Mouse (Mus musculus) cerebellum, adult 11 months (tissue): ENCODE measurements around the gene Apba2.

Experiments used
- DNase-seq: peaks from one replicate; pipeline ENCODE4 v3.0.0; 2022

Gene Apba2

DNA sequence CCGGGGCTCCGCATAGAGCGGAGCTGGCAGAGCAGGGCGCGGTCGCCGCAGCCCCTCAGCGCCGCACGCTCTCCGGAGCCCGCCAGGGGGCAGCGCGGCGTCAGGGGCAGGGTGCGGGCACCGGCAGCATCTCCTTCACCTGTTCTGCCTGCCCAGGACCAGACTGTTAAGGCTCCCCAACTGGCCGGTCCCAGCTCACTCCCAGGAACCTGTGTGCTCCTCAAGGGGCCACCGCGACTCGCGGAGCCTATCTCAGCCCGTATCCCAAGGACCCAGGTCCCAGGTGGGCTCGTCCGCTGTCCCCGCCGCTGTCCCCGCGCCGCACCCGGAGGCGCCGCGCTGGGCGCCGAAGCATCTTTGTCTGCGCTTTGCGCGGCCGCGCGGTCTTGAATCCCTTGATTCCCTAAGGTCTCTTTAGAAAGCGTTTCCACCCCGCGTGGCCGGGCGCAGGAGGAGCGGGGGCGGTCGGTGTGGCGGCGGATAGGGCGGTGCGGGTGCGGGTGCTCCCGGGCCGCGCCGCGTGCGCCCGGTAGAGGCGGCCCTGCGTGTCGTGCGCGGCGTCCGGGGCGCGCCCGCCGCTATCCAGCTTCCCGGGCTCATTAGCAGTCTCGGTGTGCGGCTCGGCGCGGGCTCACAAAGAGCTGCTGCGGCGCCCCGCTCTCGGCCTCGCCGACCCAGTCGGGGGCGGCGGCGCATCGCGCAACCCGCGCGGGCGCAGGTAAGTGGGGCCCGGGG is at the start of gene Apba2:
Gene Apba2, plus strand, starts transcription at position 171 of the 735 bp plus-strand sequence.
- DNase-seq = peak; percentile 83

DNA sequence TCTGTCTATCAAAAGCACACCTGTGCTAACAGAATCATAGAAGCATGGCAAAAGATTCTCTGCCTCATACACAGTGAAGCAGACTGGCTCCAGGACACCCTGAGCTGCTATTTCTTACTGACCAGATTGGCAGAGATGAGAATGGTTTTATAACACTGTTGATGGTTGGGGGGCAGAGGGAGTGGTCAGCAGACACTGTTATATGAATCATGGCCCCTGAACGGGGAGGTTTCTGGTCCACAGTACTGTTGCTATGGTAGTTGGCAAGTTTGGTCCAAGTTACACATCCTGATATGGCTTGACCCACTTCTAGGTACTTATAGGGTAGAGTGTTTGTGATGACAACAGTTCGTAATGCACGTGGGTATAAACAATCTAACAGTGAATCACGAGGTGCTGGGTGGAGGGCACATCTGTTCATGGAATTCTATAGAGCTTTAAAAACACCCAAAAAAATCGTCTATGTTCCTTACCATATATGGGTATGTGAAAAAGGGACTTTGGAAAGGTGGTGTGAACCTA is 49.6 kb upstream of the Apba2 start:
- no peak for DNase-seq

DNA sequence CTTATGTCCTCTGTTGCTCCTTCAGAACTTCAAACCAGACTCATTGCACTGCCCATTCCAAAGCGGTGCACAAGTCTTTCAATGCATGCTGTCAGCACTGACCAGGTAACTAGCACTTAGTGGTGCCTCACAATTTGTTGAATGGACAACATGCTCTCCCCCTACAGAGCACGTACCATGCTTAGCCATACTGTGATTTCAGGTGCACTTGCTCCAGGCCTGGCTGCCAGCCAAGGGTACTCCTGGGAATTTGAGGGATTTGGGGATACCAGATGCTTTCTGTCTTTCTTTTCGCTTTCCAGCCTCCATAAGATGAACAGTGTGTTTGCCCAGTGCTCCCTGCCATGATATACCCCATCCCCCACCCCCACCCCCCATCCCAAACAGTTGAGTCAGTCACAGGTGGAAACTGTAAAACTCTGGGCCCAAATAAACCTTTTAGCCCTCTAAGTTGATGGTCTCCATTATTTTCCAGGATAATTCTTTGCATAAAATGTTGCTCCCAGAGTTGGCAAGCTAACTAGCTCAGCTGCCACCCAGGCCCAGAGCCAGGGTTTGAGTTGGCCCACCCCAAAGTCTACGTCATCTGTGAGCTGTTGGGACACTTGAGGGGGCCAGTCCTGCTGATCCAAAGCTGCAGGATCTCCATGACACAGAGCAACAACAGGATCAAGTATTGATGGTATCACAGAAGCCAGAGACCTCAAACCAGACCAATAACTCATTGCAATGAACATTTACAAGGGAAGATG is 48.9 kb upstream of the Apba2 start:
- peak; percentile 48 for DNase-seq

DNA sequence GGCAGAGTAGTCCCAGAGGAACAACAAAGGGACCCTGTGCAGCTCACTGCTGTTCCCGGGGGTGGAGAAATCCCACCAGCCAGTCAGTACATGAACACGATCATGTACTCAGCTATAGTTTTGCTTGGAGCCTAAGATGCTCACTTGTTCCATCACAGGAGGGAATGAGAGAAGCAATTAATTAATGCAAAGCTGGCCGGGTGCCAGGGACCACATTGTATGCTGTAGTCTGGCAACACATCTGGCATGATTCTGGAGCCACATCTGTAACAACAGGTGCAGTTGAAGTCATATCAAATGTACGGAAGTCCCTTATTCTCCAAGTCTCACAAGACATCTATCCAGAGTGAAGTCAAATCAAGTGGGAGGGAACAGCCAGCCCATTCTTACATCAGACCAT is 45.3 kb upstream of the Apba2 start:
- DNase-seq = no peak

DNA sequence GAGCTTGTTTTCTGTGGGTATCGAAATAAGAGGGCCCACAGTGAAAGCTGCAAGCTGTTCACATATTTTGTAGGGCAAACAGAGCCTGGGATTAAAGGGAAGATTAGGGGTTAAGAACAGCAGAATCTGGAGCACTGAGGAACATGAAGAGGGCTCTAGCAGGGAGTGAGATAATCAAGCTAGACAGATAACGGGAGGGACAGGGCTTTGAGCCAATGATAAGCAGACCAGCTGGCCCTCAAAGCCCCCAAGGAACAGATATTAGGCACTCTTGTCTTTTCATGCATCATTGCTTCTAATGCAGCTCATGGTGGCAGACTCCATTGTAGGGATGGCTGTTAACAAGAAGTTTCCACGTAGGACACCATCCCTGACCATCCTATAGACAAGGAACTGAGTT is 44.8 kb upstream of the Apba2 start:
- DNase-seq = no peak

DNA sequence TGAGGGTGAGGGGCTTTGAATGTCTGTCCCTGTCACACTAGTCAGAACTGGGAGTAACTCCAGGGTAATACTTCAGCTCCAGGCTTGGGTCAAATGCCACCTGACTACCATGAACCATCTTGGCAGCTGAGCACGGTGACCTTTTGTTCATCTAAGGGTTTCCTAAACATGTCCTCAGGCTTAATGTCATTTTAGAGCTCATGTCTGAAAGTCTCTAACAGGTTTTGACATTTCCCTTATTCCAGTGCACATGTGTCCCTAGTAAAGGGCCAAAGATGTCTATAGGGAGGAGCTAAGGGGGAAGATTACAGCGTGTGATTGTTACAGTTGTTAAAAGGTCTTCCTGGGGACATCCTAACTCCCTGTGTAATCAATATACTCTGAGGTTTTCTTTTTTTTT is 43.7 kb upstream of the Apba2 start:
- no peak for DNase-seq

DNA sequence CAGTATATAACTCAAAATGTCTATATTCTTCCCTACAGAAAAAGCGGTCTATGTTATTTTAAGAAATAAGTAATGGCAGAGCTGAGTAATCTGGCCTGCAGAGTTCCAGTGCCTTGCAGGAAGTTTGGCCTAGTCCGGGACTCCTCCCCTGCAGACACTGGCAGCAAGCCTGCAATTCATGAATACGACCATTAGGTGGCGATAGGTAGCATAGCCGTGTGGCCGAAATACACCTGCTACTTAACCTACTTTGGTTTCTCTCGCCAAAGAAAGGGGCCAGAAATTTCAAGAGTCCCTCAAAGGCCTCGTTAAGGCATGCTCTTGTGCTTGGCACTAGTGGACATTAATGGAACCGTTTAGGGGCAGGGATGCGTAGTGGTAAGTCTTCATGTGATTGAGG is 4.1 kb upstream of the Apba2 start:
- DNase-seq = peak; percentile 24

DNA sequence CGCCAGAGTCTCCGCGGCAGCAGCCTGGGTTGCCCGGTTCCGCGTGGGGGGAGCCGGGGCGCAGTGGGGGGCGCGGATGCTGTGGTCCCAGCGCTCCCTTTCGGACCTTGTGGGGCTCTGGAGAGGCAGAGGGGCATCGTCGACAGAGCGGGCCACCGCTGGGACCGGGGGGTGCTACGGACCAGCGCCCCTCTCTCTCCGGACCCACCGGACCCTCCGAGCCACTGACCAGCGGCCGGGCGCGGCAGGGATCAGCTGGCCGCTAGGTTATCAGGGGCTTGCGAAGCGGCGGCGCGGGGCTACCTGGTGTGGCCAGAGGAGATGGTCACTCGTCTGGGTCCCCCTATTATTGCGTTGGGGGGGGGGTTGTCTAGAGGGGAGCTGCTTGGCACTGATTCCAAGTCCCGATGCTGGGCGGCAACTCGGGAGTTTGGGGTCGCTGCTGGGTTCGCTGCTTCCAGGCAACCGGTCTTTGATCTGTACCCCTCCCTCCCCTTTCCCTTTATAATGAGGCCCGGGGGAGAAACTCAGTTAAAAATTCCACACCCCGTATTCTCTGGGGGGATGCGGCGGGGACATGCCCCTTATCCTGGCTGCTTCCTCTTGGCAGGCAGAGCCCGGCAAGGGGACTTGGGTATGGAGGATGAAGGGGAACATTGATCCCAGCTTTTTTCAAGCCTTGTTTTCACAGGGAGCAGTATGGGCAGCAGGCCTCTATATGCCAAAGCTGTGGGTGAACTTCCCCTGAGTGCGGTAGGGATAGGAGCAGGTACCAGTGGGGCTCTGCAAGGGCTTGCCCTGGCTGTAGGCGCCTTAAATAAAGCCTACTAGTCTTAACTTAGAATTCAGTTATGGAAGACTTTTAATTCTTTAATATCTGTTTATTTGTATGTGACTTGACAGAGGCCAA is 1.0 kb downstream of the Apba2 start:
- peak; percentile 32 for DNase-seq

DNA sequence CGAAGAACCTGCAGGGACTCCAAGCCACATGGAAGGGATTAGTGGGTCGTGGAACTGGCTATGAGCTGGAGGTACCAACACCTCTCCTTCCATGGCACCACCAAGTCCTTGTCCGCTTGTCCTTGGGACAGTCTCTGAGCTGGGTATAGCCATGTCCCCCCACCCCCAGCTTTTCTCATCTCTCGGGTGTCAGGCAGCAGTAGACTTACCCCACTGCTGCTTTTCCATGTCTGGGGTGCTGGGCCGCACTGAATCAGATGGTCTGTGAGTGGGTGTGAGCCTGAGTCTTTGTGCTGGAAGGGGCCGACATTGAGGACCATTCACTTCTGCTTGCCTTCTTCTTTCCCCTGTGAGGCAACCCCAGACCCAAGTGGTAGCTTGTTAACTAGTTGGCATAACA is 2.1 kb downstream of the Apba2 start:
- DNase-seq = peak; percentile 18

DNA sequence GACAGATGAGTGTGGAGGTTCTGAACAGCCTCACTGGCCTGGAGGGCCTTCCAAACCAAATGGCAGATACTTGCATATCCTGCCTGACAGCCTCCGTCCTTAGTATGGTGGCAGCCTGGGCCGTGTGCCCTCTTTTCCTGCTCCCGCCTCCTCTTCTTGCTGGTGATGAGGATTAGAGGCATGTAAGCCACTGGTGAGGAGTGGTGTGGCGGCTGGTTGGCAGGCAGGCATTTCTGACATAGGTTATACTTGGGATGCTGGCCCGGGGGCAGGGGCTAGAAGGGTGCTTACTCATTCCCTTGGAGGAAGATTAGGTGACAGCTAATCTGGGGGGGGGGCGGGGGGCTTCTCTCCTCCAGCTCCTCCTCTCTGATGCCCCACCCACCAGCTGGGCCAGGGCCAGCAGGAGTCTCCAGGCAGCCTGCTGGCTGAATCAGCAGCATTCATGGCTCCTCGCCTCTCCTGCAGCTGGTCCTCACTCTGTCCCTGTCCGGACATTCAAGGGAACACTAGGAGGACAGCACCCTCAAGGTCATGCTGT is 3.3 kb downstream of the Apba2 start:
- peak; percentile 60 for DNase-seq

DNA sequence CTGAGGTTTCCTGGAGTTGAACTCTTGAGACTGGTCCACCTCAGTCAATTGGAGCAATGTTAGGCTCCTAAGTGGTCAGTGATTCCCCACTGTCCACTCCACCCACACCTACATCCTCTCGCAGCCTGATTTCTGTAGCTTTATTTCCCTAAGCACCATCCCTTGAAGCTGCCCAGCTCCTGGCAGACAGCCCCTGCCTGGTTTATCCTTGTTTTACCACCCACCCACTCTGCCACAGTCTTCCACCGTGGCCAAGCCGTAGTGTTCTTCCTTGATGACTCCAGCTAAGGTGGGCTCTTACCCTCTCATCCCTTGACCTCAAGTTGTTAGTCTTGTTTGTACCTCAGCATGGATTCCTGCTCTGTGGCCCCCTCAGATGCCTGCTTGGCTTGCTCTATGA is 4.1 kb downstream of the Apba2 start:
- peak; percentile 18 for DNase-seq

DNA sequence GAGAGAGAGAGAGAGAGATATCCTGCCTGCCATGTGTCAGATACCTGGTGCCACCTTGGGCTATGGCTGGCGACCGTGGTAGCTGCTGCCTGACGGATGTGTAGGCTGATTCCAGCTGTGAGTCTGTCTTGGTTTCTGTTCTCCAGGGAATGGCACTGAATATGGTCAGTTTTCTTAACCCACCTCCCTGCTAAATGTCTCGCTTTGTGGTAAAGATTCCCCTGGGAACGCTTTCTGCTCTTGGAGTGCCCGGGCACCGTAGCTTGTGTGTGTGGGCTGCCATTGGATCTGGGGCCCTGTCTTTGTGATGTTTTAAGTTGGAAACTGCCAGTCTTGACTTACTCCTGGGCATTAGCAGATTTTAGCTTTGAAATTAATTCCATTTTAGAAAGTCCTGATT is 7.3 kb downstream of the Apba2 start:
- DNase-seq = peak; percentile 14

DNA sequence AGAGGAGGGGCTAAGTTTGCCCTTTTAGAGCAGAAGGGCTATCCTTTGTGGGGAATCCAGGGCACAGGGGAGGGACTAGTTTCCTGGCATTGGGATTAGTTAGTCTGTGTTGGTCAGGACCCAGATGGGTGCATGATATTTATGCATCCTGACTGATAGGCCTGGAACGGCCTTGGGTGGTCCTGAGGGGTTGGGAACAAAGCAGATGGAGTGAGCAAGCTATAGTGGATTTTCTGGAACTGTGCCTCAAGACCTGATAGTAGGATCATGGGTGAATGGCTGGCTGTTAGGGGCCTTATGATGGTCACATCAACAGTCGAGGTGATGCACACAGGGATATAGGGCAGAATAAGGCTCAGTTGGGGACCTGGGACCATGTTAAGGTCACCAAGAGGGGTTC is 8.4 kb downstream of the Apba2 start:
- DNase-seq = peak; percentile 26

DNA sequence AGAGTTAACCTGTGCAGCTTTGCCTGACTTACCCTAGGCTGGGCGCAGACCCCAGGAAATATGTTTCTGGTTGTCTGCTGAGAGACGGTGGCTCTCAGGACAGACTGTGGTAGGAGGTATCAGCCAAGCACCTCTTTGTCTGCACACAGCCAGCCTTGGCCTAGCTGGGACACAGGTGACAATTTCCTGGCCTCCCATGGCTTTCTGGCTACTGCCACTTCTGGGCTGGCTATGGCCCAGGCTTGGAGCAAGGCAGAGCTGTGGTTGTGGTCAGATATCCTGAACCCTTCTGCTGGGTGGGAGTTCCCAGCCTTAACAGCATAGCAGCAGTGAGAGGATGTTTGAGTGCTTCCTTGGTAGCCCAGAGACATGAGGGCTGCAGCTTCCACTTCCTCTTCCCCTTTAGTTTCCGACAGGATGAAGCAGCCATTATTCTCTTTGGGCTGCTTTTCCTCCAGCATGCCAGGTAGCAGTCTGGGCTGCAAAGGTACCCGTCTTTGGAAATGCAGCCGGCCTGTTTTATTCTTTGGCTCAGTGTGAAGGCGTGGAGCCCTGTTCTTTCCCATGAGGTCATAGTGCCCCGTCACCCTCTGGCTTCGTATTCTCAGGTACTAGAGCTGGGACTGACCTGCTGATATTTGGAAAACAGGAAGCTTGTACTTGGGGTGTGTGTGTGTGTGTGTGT is 9.2 kb downstream of the Apba2 start:
- DNase-seq = peak; percentile 86

DNA sequence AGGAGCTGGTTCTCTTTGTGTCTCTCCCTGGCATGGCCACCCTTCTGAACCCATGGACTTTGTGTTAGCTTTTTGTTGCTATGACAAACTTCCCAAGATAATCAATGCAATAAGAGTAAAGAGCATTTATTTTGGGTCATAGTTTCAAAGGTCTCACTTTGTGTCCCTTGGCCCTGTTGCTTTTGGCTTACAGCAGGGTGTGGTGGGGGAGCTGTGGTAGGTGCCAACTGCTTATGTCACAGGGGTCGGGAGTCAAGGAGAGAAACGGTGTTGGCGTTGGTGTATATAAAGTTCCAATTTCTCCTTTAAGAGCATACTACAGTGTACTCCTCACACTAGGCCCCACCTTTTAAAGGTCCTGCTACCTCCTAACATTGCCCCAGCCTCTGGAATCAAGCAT is 12.1 kb downstream of the Apba2 start:
- peak; percentile 6 for DNase-seq

DNA sequence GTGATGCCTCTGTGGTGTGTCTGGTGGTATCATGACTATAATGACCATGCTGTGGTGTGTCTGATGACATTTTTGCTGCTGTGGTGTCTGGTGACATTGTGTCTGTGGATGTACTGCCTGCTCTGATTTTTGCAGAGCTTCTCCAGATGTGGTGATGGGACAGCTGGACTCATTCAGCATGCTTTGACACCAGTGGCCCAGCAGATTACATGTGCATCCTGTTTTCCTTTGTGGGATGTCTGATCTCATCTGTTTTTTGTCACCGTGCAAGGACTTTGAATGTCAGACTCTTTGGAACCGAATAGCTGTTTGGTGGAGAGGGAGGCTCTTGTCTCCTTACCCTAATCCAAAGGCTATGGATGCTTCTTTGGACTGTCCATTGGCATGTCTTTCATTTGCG is 13.8 kb downstream of the Apba2 start:
- DNase-seq = no peak

DNA sequence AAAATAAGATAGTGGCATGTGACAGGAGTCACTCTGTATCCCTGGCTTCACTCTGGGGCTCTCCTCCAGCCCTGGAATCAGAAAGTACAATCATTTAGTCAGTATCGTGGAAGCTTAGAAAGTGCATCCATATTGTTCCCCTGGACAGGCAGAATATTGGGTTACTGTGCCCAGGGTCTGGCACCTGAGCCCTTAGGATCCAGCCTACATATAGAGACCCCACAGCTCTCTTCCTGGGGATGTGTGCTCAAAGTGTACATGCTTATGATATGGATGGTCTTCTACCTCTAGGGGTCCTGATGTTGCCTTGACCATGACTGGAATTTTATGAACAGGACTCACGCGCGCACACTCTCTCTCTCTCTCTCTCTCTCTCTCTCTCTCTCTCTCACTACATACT is 14.4 kb downstream of the Apba2 start:
- DNase-seq = peak; percentile 0

DNA sequence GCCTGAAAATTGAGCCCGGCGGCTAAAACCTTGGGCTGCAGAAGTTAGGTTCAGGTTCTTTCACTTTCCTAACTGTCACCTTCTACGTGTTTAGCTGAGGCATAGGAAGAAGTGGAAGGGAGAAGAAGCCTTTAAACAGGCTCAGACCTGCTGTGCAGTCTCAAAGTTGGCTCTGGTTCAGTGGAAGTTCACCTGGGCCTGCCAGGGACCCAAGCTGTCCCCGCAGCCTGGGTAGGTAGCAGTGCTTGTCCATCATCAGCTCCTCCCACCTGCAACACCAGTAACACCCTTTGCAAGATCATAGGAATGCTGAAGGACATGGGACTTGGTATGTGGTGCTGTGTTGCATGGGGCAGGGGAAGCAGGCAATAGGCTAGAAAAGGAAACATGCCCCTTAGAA is 17.6 kb downstream of the Apba2 start:
- DNase-seq = peak; percentile 39

DNA sequence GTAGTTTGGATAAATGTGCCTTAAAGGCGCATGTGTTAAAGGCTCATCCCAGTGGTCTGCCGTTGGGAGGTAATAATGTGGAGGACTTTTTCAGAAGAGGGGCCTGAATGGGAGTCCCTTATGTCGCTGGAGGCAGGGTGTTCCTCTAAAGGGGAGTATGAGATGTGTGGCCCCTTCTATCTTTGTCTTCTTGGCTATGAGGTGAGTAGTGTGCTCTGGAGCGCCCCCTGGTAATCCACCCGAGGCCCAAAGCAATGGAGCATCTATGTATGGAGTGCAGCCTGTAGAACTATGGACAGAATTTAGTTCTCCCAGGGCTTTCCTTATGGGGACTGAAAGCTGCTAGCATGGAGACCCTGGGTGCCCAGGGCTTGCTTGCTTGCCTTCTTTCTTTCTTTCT is 18.0 kb downstream of the Apba2 start:
- no peak for DNase-seq

DNA sequence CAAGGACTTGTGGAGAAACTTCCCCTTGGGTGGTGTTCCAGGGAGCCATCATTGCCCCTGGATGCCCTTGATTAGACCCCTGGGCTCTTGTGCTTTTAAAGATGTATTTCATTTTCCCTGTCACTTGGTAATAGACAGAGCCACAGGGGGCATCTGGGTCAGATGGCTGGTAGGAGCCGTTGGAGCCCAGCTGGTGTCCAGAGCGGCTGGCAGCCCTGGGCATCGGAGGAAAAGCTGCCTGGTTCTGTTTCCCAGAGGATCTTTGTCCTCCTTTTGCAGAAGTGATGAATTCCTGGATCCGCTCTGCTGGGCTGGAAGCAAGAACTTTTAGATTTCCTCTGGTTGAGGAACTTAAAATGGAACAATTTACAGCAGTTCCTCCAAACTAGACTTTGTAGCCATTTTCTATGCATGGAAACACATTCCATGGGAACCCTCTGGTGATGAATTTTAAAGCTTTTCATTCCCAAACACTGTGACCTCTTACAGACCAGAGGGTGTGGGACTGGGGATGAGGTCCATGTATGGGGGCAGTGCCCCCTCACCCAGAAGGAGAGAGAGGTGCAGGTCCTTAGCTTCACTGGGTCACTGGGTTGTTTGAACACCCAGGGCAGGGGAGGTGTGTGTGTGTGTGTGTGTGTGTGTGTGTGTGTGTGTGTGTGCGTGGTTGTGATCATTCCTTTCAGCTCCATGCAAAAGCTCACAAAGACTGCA is 20.3 kb downstream of the Apba2 start:
- peak; percentile 67 for DNase-seq

DNA sequence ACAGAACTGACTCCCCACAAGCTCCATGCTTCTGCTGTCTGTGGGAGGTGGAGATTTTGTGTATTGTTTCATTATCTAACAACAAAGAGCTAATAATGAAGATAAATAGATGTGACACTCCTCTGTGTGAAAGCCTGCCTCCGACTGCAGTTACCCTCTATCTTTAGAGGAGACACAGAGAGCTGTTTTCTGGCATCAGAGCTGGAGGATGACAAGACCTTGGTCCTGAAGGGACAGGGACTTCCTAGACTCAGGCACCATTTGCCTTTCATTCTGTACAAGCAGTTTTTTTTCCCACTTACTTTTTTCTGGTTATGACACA is 20.9 kb downstream of the Apba2 start:
- DNase-seq = no peak

DNA sequence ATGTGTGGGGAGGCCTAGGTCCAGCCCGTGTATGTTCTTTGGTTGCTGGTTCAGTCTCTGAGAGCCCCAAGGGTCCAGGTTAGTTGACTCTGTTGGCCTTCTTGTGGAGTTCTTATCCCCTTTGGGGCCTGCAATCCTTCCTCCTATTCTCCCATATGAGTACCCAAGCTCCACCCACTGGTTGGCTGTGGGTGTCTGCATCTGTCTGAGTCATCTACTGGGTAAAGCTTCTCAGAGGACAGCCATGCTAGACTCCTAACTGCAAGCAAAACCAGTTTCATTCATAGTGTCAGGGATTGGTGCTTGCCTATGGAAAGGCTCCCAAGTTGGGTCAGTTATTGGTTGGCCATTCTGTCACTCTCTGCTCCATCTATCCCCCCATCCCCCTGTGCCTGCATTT is 29.8 kb downstream of the Apba2 start:
- no peak for DNase-seq
